Mouse (Mus musculus) granulocyte monocyte progenitor cell, adult 5-6 weeks (primary cell): ENCODE measurements around the gene Caprin2. TPM values are rescaled to one million over a fixed set of nuclear protein-coding genes. Genes with fewer than 3 reads are reported as not detected.
"Not testable (repeated sequence)": the region's sequence is repeated elsewhere in the genome, so short reads cannot be mapped to it uniquely, and the experiment has no call there.

Experiments
- ATAC-seq: replicated peaks from 2 replicates; pipeline ENCODE4 v1.8.0; 2016; ENCODE audit warnings: mild to moderate bottlenecking, moderate TSS enrichment, inconsistent platforms; ENCODE audit not compliant: poor library complexity, severe bottlenecking
- total RNA-seq, 2 experiments: library from RNA; stranded (forward) in 1 of 2; stranded (reverse) in 1 of 2; fragments of 200-712, 200-1000 nt in 1 of 2; fragments of >200 nt in 1 of 2; fragmentation: Nextera tagmentation in 1 of 2; gene quantifications; 2 replicates each; pipeline ENCODE4 v1.2.3; 2014 to 2017

The Caprin2 gene
- 5.0 and 7.7 TPM in 2 replicates for total RNA-seq (2014; fragmentation: Nextera tagmentation)
- 6.3 and 8.8 TPM in 2 replicates for total RNA-seq (2017)

GRCm38 (mm10) chr6:148895773-148896506 lies at the start of gene Caprin2:
Gene Caprin2, minus strand, starts transcription at chr6:148896237.
- ATAC-seq: peak; percentile 89

GRCm38 (mm10) chr6:148944767-148945508 lies 48.9 kb upstream of the Caprin2 start:
- ATAC-seq: peak; percentile 42

- ATAC-seq: peak; percentile 5
Measured at GRCm38 (mm10) chr6:148944344-148944766, 48.3 kb upstream of the Caprin2 start.

GRCm38 (mm10) chr6:148943695-148944094 lies 47.7 kb upstream of the Caprin2 start:
- ATAC-seq: no peak

GRCm38 (mm10) chr6:148942406-148942805 lies 46.4 kb upstream of the Caprin2 start:
- no peak for ATAC-seq

- no peak for ATAC-seq
Measured at GRCm38 (mm10) chr6:148941880-148942279, 45.8 kb upstream of the Caprin2 start.

- ATAC-seq: peak; percentile 57
Measured at GRCm38 (mm10) chr6:148940383-148940782, 44.3 kb upstream of the Caprin2 start.

GRCm38 (mm10) chr6:148937693-148938092 lies 41.7 kb upstream of the Caprin2 start:
- ATAC-seq: no peak

- ATAC-seq: peak; percentile 46
Measured at GRCm38 (mm10) chr6:148934961-148935590, 39.0 kb upstream of the Caprin2 start.

- 0 out of 2 replicates have a peak, but pooled peaks have one; percentile 27 for ATAC-seq
Measured at GRCm38 (mm10) chr6:148931281-148931680, 35.2 kb upstream of the Caprin2 start.

GRCm38 (mm10) chr6:148918841-148919398 lies 22.9 kb upstream of the Caprin2 start:
- ATAC-seq: no peak

- ATAC-seq: no peak
Measured at GRCm38 (mm10) chr6:148917672-148918071, 21.6 kb upstream of the Caprin2 start.

- 0 out of 2 replicates have a peak, but pooled peaks have one; percentile 33 for ATAC-seq
Measured at GRCm38 (mm10) chr6:148916817-148917216, 20.8 kb upstream of the Caprin2 start.

GRCm38 (mm10) chr6:148913938-148914337 lies 17.9 kb upstream of the Caprin2 start:
- ATAC-seq: peak; percentile 96

GRCm38 (mm10) chr6:148911906-148912305 lies 15.9 kb upstream of the Caprin2 start:
- ATAC-seq: not testable (repeated sequence)

- ATAC-seq: no peak
Measured at GRCm38 (mm10) chr6:148906958-148907357, 10.9 kb upstream of the Caprin2 start.

- no peak for ATAC-seq
Measured at GRCm38 (mm10) chr6:148902728-148903127, 6.7 kb upstream of the Caprin2 start.

- ATAC-seq: peak; percentile 11
Measured at GRCm38 (mm10) chr6:148896507-148896851, 442 bp upstream of the Caprin2 start.

GRCm38 (mm10) chr6:148894888-148895772 lies 907 bp downstream of the Caprin2 start:
- ATAC-seq: peak; percentile 12

- ATAC-seq: no peak
Measured at GRCm38 (mm10) chr6:148873911-148874310, 22.1 kb downstream of the Caprin2 start.
